Comparison of ENCODE assay signal across 10 mouse cellular contexts in the genomic region with DNA sequence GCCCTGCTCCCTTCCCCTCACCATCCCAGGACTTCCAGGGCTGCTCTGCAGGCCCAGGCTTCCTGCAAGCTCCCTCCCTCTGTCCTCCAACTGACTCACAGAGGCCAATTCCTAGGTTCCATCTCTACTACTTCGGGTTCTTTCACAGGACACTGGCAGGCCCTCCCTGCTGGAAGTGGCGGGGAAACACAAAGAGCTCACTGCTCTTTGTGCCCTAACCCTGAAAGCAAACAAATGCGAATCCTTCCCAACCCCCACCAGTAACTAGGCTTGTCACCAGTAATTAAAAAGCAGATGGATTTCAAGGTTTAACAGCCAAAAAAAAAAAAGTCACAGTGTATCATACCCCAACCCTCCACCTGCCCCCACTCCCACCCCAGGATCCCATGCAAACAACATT. TPM values are rescaled to one million over a fixed set of nuclear protein-coding genes. Genes with fewer than 3 reads are reported as not detected.
DNase-seq lines count a peak whose midpoint lies in the region; ATAC-seq lines count a peak whose summit lies in the region.
"Had no signal": no experiment of that assay in that cellular context is flagged by ENCODE, and none has a peak within 500 bp of the region (broad histone marks: within the 10 kb centered on the region; RNA-seq: fewer than 3 reads in every experiment).

No protein-coding gene starts in this region.

- no peak for ATAC-seq in cerebellum, adult (ENCODE audit: insufficient number of reproducible peaks, low FRiP score, low TSS enrichment)
- peak; percentile 26; the same call in 1 of the 2 replicates for ATAC-seq in hindbrain, embryonic 12.5 days (ENCODE audit: low FRiP score)
- ATAC-seq in midbrain, embryonic 12.5 days (ENCODE audit: low FRiP score, low read depth): peak; percentile 28; the same call in 1 of the 2 replicates
- ATAC-seq in megakaryocyte progenitor cell, adult 5-6 weeks (replicated peaks; ENCODE audit: poor library complexity): no peak

- peak overlapping the region; percentile 79 for H3K4me2 ChIP-seq in hindbrain, embryonic 12.5 days (replicated peaks)
- H3K4me2 ChIP-seq in midbrain, embryonic 12.5 days (replicated peaks): peak overlapping the region; percentile 73

- H3K4me3 ChIP-seq in hindbrain, embryonic 12.5 days: peak overlapping the region; percentile 79
- H3K4me3 ChIP-seq in midbrain, embryonic 12.5 days: peak overlapping the region; percentile 89

- peak; percentile 49 for DNase-seq in cerebellum, adult 9-10 months
- peak; percentile 37 for DNase-seq in R1 (ENCODE audit: low read depth, low spot score)
- no peak for DNase-seq in layer of hippocampus, adult 11-12 months (ENCODE audit: low spot score)
- no peak for DNase-seq in yolk sac, embryonic 10.5 days (ENCODE audit: low spot score)

- no peaks in the 10 kb centered on the region for H3K36me3 ChIP-seq in hindbrain, embryonic 12.5 days
- H3K36me3 ChIP-seq in midbrain, embryonic 12.5 days: no peaks in the 10 kb centered on the region

- H3K9me3 ChIP-seq in hindbrain, embryonic 12.5 days (replicated peaks): no peaks in the 10 kb centered on the region
- H3K9me3 ChIP-seq in midbrain, embryonic 12.5 days: no peaks in the 10 kb centered on the region

- WGBS in hindbrain, embryonic 12.5 days: 2% methylated on average over 3 of the region's 3 CpGs
- 2% methylated on average over 3 of the region's 3 CpGs for WGBS in midbrain, embryonic 12.5 days

- peaks cover 27% of the 10 kb centered on the region for H3K4me1 ChIP-seq in hindbrain, embryonic 12.5 days
- peaks cover 18% of the 10 kb centered on the region for H3K4me1 ChIP-seq in midbrain, embryonic 12.5 days

- no peaks in the 10 kb centered on the region for H3K27me3 ChIP-seq in hindbrain, embryonic 12.5 days
- H3K27me3 ChIP-seq in midbrain, embryonic 12.5 days: no peaks in the 10 kb centered on the region

- H3K27ac ChIP-seq in hindbrain, embryonic 12.5 days: peak overlapping the region; percentile 90
- peak overlapping the region; percentile 93 for H3K27ac ChIP-seq in midbrain, embryonic 12.5 days (replicated peaks)

- H3K9ac ChIP-seq in hindbrain, embryonic 12.5 days: peak overlapping the region; percentile 90
- peak overlapping the region; percentile 93 for H3K9ac ChIP-seq in midbrain, embryonic 12.5 days (replicated peaks)

RNA-seq across cellular contexts. Expression of gene Golm1, which starts 1.4 kb away (rescaled TPM):
- 91.3 and 93.3 TPM in 2 replicates for polyA plus RNA-seq in hindbrain, embryonic 12.5 days (2016; fragmentation: Nextera tagmentation; extraction: Ambion mirVana)
- polyA plus RNA-seq in midbrain, embryonic 12.5 days (2016; fragmentation: Nextera tagmentation; extraction: Ambion mirVana): 122 and 134 TPM in 2 replicates
- total RNA-seq in megakaryocyte progenitor cell, adult 5-6 weeks (2015): 11.8 and 14.3 TPM in 2 replicates
- total RNA-seq in megakaryocyte progenitor cell, adult 5-6 weeks (2017): 18.5 and 26.2 TPM in 2 replicates

RNA-seq across cellular contexts. Expression of gene 4921517D22Rik, which starts 19.7 kb away (rescaled TPM):
- not detected in 2 replicates for polyA plus RNA-seq in hindbrain, embryonic 12.5 days (2016; fragmentation: Nextera tagmentation; extraction: Ambion mirVana)
- not detected in 2 replicates for polyA plus RNA-seq in midbrain, embryonic 12.5 days (2016; fragmentation: Nextera tagmentation; extraction: Ambion mirVana)
- 0.05 TPM in 1 of 2 replicates, not detected in the other for total RNA-seq in megakaryocyte progenitor cell, adult 5-6 weeks (2015)
- not detected in 2 replicates for total RNA-seq in megakaryocyte progenitor cell, adult 5-6 weeks (2017)
- total RNA-seq: common myeloid progenitor, adult 5-6 weeks had no signal
- polyA plus RNA-seq: C2C12 had no signal

RNA-seq across cellular contexts. Expression of gene Spata31d1a, which starts 35.9 kb away (rescaled TPM):
- 0.04 TPM in 1 of 2 replicates, not detected in the other for polyA plus RNA-seq in hindbrain, embryonic 12.5 days (2016; fragmentation: Nextera tagmentation; extraction: Ambion mirVana)
- 0.05 TPM in 2 replicates for polyA plus RNA-seq in midbrain, embryonic 12.5 days (2016; fragmentation: Nextera tagmentation; extraction: Ambion mirVana)
- not detected in 2 replicates for total RNA-seq in megakaryocyte progenitor cell, adult 5-6 weeks (2015)
- not detected in 2 replicates for total RNA-seq in megakaryocyte progenitor cell, adult 5-6 weeks (2017)
- total RNA-seq: common myeloid progenitor, adult 5-6 weeks had no signal
- polyA plus RNA-seq: C2C12 had no signal

RNA-seq across cellular contexts. Expression of gene Spata31d1b, which starts 37.9 kb away (rescaled TPM):
- not detected in 2 replicates for polyA plus RNA-seq in hindbrain, embryonic 12.5 days (2016; fragmentation: Nextera tagmentation; extraction: Ambion mirVana)
- 0.07 TPM in 1 of 2 replicates, not detected in the other for polyA plus RNA-seq in midbrain, embryonic 12.5 days (2016; fragmentation: Nextera tagmentation; extraction: Ambion mirVana)
- total RNA-seq in megakaryocyte progenitor cell, adult 5-6 weeks (2015): not detected in 2 replicates
- total RNA-seq in megakaryocyte progenitor cell, adult 5-6 weeks (2017): not detected in 2 replicates
- total RNA-seq: common myeloid progenitor, adult 5-6 weeks had no signal
- polyA plus RNA-seq: C2C12 had no signal

RNA-seq across cellular contexts. Expression of gene Spata31d1d, which starts 57.3 kb away (rescaled TPM):
- not detected in 2 replicates for polyA plus RNA-seq in hindbrain, embryonic 12.5 days (2016; fragmentation: Nextera tagmentation; extraction: Ambion mirVana)
- not detected in 2 replicates for polyA plus RNA-seq in midbrain, embryonic 12.5 days (2016; fragmentation: Nextera tagmentation; extraction: Ambion mirVana)
- not detected in 2 replicates for total RNA-seq in megakaryocyte progenitor cell, adult 5-6 weeks (2015)
- not detected in 2 replicates for total RNA-seq in megakaryocyte progenitor cell, adult 5-6 weeks (2017)
- total RNA-seq: common myeloid progenitor, adult 5-6 weeks had no signal
- polyA plus RNA-seq: C2C12 had no signal

Comparison
In these comparisons a context has a peak if more than half of its experiments do, and no peak if none do; other contexts are left out.
1. DNase-seq: peak in cerebellum, adult 9-10 months (single experiment) and R1 (single experiment); none in layer of hippocampus, adult 11-12 months (single experiment) and yolk sac, embryonic 10.5 days (single experiment).
2. ATAC-seq: peak in hindbrain, embryonic 12.5 days (single experiment) and midbrain, embryonic 12.5 days (single experiment); none in cerebellum, adult (single experiment) and megakaryocyte progenitor cell, adult 5-6 weeks (single experiment).